Mouse (Mus musculus) adrenal gland, postnatal 4 days (tissue): Measurements from ENCODE around the gene Txndc17. TPM values are rescaled to one million over a fixed set of nuclear protein-coding genes. Genes with fewer than 3 reads are reported as not detected.
"Not testable (repeated sequence)": the region's sequence is repeated elsewhere in the genome, so short reads cannot be mapped to it uniquely, and the experiment has no call there.

ENCODE experiments used
- DNase-seq, 2 experiments: peaks; one replicate each; pipeline ENCODE4 v3.0.0; 2021 to 2022; ENCODE audit warnings: low spot score in 2 of 2, mixed read lengths in 2 of 2
- long read RNA-seq, 2 experiments: library from polyadenylated mRNA; stranded (forward); transcript quantifications; one replicate each; pipeline ENCODE4 v2.0.0; 2021
- total RNA-seq, 2 experiments: library from RNA; stranded (reverse); gene quantifications; 2 replicates each; pipeline ENCODE4 v1.2.3; 2021

Txndc17 gene
- total RNA-seq = 10 to 100 TPM; 68.2 to 71.9 TPM
- long read RNA-seq, experiment 1, transcript Txndc17-201 (4 exons, 981 nt) = major isoform, 67 of 68 reads
- long read RNA-seq, experiment 1, partial matches to known transcripts = 1 of 68 reads
- long read RNA-seq, experiment 1, other reads (novel, unspliced or antisense) = 0 of 68 reads
- long read RNA-seq, experiment 2, transcript Txndc17-201 (4 exons, 981 nt) = major isoform, 62 of 73 reads
- long read RNA-seq, experiment 2, partial matches to known transcripts = 9 of 73 reads
- long read RNA-seq, experiment 2, other reads (novel, unspliced or antisense) = 0 of 73 reads

- peak; percentile 59 to 75 for DNase-seq
These were observed at the start of gene Txndc17, which contains the start of gene 4933427D14Rik for GRCm38 (mm10) chr11:72207204-72207833. TSS of gene Txndc17 (plus strand) at chr11:72207547. TSS of gene 4933427D14Rik (minus strand) at chr11:72207459.

- no peak for DNase-seq
These were observed 44.1 kb upstream of the Txndc17 start for GRCm38 (mm10) chr11:72163198-72163597.

DNA sequence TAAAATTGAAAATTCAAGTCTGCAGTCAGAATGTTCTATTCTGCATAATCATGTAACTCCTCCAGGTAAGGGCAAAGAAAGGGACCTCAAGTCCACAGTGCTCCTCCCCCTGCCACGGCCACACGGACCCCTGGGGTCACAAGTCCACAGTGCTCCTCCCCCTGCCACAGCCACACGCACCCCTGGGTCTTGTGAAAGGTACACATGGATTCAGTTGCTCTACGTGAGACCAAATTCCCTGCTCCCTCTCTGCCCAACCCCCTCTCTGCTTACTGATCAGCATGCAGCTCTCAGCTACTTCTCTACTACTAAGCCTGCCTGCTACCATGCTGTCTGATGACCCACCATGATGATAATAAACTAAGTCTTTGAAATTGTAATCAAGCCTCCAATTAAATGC lies 37.5 kb upstream of the Txndc17 start:
- DNase-seq = no peak

DNA sequence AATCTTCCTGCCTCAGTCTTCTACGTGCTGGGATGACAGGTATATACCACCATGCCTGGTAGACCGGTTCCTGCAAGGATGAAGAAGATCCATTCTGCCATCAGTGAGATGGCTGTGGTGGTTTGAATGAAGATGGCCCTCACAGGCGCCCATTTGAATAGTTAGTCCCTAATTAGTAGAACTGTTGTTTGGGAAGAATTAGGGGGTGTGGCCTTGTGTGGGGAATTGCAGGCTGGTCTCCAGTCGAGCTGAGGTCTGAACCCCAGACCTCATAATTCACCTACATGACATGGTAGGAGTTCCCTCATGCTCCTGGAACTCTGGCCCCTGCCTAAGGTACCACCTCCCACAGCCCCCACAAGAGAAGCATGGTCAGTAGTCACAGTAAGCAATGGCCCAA lies 35.4 kb upstream of the Txndc17 start:
- not testable (repeated sequence) for DNase-seq

GRCm38 (mm10) chr11:72173506-72173905 lies 33.8 kb upstream of the Txndc17 start:
- no peak for DNase-seq

- no peak for DNase-seq
These were observed 32.6 kb upstream of the Txndc17 start for GRCm38 (mm10) chr11:72174721-72175120.

- no peak for DNase-seq
These were observed 31.4 kb upstream of the Txndc17 start for GRCm38 (mm10) chr11:72175966-72176365.

- DNase-seq = no peak
These were observed 30.8 kb upstream of the Txndc17 start for GRCm38 (mm10) chr11:72176553-72176952.

DNA sequence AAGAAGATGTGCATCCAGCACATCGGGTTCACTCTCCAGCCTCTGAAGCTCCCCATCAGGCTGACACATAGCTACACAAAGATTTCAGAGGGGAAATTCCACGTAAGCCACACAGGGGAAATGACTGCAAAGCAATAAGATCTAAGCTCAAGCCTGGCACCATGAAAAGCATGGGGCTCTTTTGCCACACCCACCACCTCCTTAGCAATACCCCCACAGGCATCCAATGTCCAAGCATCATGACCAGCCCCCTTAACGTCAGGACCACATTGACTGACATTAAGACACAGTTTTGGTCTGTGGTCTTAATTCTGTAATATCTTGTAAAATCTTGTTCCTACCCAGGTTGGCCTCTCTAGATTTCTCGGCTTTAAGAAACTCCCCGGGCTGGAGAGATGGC lies 26.8 kb upstream of the Txndc17 start:
- DNase-seq = no peak

DNA sequence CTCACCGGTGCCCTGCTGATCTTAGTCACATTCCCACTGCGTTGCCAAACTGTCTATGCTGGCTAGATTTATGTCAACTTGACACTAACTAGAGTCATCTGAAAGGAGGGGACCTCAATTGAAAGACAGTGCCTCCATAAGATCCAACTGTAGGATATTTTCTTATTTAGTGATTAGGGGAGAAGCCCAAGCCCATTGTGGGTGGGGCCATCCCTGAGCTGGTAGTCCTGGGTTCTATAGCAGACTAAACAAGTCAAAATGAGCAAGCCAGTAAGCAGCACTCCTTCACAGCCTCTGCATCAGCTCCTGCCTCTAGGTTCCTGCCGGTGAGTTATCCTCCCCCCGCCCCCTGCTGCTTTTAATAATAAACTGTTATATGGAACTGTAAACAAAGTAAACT lies 26.2 kb upstream of the Txndc17 start:
- no peak for DNase-seq

DNA sequence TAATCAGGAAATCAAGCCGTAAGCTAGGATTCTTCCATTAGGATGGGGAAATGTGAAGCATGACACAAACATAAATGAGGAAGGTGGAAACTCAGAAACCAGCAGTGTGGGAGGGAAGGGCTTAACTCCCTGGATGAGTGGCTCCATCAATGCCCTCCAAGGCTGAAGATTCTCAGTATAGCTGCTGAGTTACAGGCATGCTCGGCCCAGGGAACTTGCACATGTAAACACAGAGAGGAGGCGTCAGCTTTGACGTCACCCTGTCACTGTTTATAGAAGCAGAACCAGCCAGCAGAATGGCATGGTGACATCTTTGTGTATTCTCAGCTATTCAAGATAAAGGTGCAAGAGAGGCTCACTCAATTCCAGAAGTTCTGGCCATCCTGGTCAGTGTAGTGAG lies 23.1 kb upstream of the Txndc17 start:
- DNase-seq = no peak

- DNase-seq = no peak
These were observed 16.5 kb upstream of the Txndc17 start for GRCm38 (mm10) chr11:72190857-72191256.

- no peak for DNase-seq
These were observed 13.1 kb upstream of the Txndc17 start for GRCm38 (mm10) chr11:72194259-72194658.

- DNase-seq = no peak
These were observed 10.8 kb upstream of the Txndc17 start for GRCm38 (mm10) chr11:72196506-72196905.

DNA sequence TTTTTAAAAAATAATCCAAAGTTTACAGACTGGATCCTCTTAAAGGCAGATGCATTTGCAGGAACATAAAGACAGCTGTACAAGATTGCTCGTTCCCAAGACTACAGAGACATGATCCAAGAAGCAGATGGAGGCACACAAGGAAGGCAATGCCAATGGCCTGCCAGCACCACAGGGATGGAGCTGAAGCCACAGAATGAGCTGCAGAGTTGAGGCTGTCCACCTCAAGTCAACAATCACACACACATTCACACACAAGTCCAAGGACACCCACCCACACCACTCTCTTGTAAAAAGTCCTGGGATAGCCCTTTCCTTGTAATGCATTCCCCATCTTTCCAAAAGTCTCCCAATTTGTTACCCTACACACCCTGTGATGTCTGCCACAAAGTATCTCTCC lies 3.9 kb upstream of the Txndc17 start:
- DNase-seq = no peak

DNA sequence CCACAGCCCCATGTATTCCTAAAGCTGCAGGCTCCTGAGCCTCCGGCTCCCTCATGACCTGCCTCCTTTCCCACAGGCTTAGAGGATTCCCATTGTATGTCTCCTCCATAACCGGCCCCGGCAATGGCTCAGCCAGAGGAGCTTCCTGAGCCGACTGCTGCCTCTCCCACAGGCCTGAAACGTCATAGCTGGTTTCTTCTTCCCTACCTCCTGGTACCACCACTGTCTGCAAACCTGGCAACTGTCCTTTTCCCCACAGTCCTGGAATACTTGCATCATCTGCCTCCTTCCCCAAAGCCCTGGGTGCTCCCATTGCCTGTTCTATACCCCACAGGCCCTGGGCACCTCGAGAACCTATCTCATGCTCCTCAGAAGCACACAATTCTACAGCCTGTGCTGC lies 2.1 kb upstream of the Txndc17 start:
- DNase-seq = no peak

GRCm38 (mm10) chr11:72206341-72207203 lies 775 bp upstream of the Txndc17 start, which contains the start of gene Gm43951:
TSS of gene Gm43951 (minus strand) at chr11:72206840.
- DNase-seq = peak in 1 of 2 experiments; percentile 10

DNA sequence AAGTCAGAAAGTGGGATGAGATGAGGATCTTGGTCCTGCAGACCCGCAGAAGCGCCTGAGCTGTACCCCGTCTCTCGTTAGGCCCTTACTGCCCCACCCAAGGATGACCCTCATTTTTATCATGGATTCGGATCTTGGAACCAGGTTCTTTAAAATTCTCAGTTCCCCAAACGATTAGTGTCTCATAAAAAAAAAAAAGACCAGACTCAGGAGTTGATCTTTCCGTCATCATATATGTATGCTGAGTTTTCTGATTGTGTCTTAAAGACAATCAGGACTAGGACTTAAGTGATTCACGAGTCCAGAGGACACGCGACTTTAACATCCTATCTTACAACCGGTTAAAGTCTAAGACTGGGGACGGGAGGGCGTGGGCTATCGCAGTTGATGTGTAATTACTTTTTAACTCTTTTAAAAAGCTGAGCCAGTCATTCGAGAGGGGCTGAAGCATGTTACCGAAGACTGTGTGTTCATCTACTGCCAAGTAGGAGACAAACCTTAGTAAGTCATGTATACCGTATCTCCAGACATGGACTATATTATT lies 559 bp downstream of the Txndc17 start:
- DNase-seq = no peak

- DNase-seq = peak; percentile 76 to 90
These were observed 7.5 kb downstream of the Txndc17 start for GRCm38 (mm10) chr11:72214591-72215409.

- DNase-seq = peak; percentile 35 to 44
These were observed 8.1 kb downstream of the Txndc17 start, which contains the start of gene Med31 for GRCm38 (mm10) chr11:72215410-72215797. TSS of gene Med31 (minus strand) at chr11:72215592.
